Mouse (Mus musculus): ENCODE data around the gene Edc4. TPM values are rescaled to one million over a fixed set of nuclear protein-coding genes. Genes with fewer than 3 reads are reported as not detected.
A peak's percentile ranks its signal among the peaks of the same experiment; 100 is the strongest.

Gene Edc4
- total RNA-seq, 1 experiment, result 93.9 TPM

DNA sequence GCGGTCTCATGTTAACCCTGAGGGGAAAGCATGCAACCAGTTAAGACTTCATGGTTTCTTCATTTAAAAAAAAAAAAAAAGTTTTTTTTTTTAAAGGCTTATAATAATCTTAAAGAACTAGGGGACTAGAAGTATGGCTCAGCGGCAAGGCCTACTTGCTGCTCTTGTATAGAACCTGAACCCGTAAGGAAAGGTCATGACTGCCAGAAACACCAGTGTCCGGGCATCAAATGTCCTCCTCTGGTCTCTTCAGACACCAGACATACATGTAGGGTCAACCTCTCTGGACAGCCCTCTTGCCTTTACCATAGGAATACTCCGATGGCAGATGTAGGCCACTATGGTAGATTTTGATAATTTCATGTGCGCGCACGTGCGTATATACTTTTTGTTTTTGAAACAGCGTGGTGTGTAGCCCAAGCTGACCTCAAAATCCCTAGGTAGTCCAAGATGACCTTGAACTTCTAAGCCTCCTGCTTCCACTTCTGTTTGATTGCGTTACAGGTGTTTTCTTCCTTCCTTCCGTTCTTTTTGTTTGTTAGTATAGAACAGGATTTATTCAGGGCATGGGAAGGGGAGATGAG is 28.4 kb upstream of the Edc4 start:
- no peaks in the 10 kb centered on the region for H3K9me3 ChIP-seq (ENCODE audit: control insufficient read depth, insufficient read depth, low read depth, low read length)
- peaks cover 6 to 13% of the 10 kb centered on the region in 2 experiments; a peak in 3 of 4 replicates for H3K4me1 ChIP-seq (ENCODE audit: control insufficient read depth in 2 of 2, insufficient read depth in 2 of 2, low read length in 2 of 2, poor library complexity in 1 of 2)
- H3K36me3 ChIP-seq (ENCODE audit: control insufficient read depth, insufficient read depth, low read length, poor library complexity, severe bottlenecking), result peaks cover 18% of the 10 kb centered on the region
- H3K27ac ChIP-seq (ENCODE audit: insufficient read depth, low read depth, low read length, poor library complexity, severe bottlenecking), result peak overlapping the region; percentile 60; the same call in 1 of the 2 replicates
- in situ Hi-C loops (cut with MboI; ENCODE audit: low sequenced_read_pairs in 2 of 2, unreplicated experiment in 2 of 2), result no loop called here
- H3K4me3 ChIP-seq (ENCODE audit: insufficient read depth in 1 of 2, low read depth in 1 of 2, low read length in 2 of 2, poor library complexity in 1 of 2, severe bottlenecking in 1 of 2), result peak overlapping the region; percentile 31 to 89
- no peak for DNase-seq (ENCODE audit: low read depth, low spot score)
- peak overlapping the region; percentile 64; the same call in 1 of the 2 replicates for H3K9ac ChIP-seq (ENCODE audit: insufficient read depth, low read depth, low read length, poor library complexity, severe bottlenecking)
- no peak for TF ChIP-seq CHD2 (IDR thresholded peaks at IDR 0.05; ENCODE audit: low read depth, low read length)
- no peak for TF ChIP-seq ZNF384 (IDR thresholded peaks at IDR 0.05; ENCODE audit: low read depth, low read length)
- no peak for TF ChIP-seq MAFK (IDR thresholded peaks at IDR 0.05; ENCODE audit: insufficient read depth, low read depth, low read length)
- no peak for TF ChIP-seq ZC3H11A (IDR thresholded peaks at IDR 0.05; ENCODE audit: borderline replicate concordance, low read depth, low read length)
- no peak for TF ChIP-seq HCFC1 (IDR thresholded peaks at IDR 0.05; ENCODE audit: borderline replicate concordance, insufficient read depth, low read length)

DNA sequence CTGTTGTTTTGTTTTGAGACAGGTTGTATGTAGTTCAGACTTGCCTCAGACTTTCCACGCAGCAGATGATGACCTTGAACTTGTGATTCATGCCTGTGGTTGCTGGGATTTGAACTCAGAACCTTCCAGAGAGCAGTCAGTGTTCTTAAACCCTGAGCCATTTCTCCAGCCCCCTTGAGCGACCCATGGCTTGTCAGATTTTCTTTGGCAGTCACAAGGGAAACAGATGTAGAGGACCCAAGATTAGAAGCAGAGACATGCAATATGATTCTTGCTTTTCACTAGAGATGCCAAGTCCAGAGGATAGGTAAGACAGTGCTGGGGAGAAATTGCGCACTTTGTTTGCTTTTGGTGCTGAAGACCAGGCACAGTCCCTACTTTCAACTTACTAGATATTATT is 27.5 kb upstream of the Edc4 start, which contains the start of gene Cenpt:
Gene Cenpt, minus strand, starts transcription at position 101 of the 400 bp plus-strand sequence.
- no peak for DNase-seq (ENCODE audit: low read depth, low spot score)
- Histone ChIP-seq H3K4me3 (ENCODE audit: insufficient read depth in 1 of 2, low read depth in 1 of 2, low read length in 2 of 2, poor library complexity in 1 of 2, severe bottlenecking in 1 of 2) (peak within 1 kb of the TSS; percentile 31 to 89), H3K4me1 (ENCODE audit: control insufficient read depth in 2 of 2, insufficient read depth in 2 of 2, low read length in 2 of 2, poor library complexity in 1 of 2) (peaks cover 6 to 13% of the 10 kb centered on the region in 2 experiments; a peak in 3 of 4 replicates), H3K9me3 (ENCODE audit: control insufficient read depth, insufficient read depth, low read depth, low read length) (no peaks in the 10 kb centered on the region), H3K9ac (ENCODE audit: insufficient read depth, low read depth, low read length, poor library complexity, severe bottlenecking) (peak within 1 kb of the TSS; percentile 64; the same call in 1 of the 2 replicates), H3K36me3 (ENCODE audit: control insufficient read depth, insufficient read depth, low read length, poor library complexity, severe bottlenecking) (peaks cover 12% of the 10 kb centered on the region), H3K27ac (ENCODE audit: insufficient read depth, low read depth, low read length, poor library complexity, severe bottlenecking) (peak within 1 kb of the TSS; percentile 60; the same call in 1 of the 2 replicates)
- TF ChIP-seq MAFK (IDR thresholded peaks at IDR 0.05; ENCODE audit: insufficient read depth, low read depth, low read length), result no peak
- TF ChIP-seq HCFC1 (IDR thresholded peaks at IDR 0.05; ENCODE audit: borderline replicate concordance, insufficient read depth, low read length), result no peak
- TF ChIP-seq ZC3H11A (IDR thresholded peaks at IDR 0.05; ENCODE audit: borderline replicate concordance, low read depth, low read length), result no peak
- no peak for TF ChIP-seq ZNF384 (IDR thresholded peaks at IDR 0.05; ENCODE audit: low read depth, low read length)
- no peak for TF ChIP-seq CHD2 (IDR thresholded peaks at IDR 0.05; ENCODE audit: low read depth, low read length)
- in situ Hi-C loops (cut with MboI; ENCODE audit: low sequenced_read_pairs in 2 of 2, unreplicated experiment in 2 of 2), result no loop called here

DNA sequence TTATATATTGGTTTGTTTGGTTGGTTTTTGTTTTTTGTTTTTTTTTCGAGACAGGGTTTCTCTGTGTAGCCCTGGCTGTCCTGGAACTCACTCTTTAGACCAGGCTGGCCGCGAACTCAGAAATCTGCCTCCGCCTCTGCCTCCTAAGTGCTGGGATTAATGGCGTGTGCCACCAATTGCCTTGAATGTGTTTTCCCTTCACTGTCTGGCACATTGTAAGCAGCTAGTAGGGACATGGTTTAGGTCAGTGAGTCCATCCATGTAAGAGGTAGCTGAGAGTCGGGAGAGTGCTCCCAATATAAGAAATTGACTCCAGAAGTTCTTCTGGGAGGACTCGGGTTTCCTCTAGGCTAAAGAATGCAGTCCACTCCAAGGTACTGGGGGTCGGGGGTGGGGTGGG is 26.4 kb upstream of the Edc4 start:
- Histone ChIP-seq H3K4me3 (ENCODE audit: insufficient read depth in 1 of 2, low read depth in 1 of 2, low read length in 2 of 2, poor library complexity in 1 of 2, severe bottlenecking in 1 of 2) (peak overlapping the region; percentile 6 to 98), H3K9ac (ENCODE audit: insufficient read depth, low read depth, low read length, poor library complexity, severe bottlenecking) (no peak overlapping the region; the same call in 1 of the 2 replicates), H3K27ac (ENCODE audit: insufficient read depth, low read depth, low read length, poor library complexity, severe bottlenecking) (no peak overlapping the region), H3K4me1 (ENCODE audit: control insufficient read depth in 2 of 2, insufficient read depth in 2 of 2, low read length in 2 of 2, poor library complexity in 1 of 2) (peaks cover 6 to 13% of the 10 kb centered on the region in 2 experiments; a peak in 3 of 4 replicates), H3K9me3 (ENCODE audit: control insufficient read depth, insufficient read depth, low read depth, low read length) (no peaks in the 10 kb centered on the region), H3K36me3 (ENCODE audit: control insufficient read depth, insufficient read depth, low read length, poor library complexity, severe bottlenecking) (peaks cover 6% of the 10 kb centered on the region)
- in situ Hi-C loops (cut with MboI; ENCODE audit: low sequenced_read_pairs in 2 of 2, unreplicated experiment in 2 of 2), result no loop called here
- TF ChIP-seq HCFC1 (IDR thresholded peaks at IDR 0.05; ENCODE audit: borderline replicate concordance, insufficient read depth, low read length) (no peak), ZC3H11A (IDR thresholded peaks at IDR 0.05; ENCODE audit: borderline replicate concordance, low read depth, low read length) (no peak), MAFK (IDR thresholded peaks at IDR 0.05; ENCODE audit: insufficient read depth, low read depth, low read length) (no peak), CHD2 (IDR thresholded peaks at IDR 0.05; ENCODE audit: low read depth, low read length) (no peak), ZNF384 (IDR thresholded peaks at IDR 0.05; ENCODE audit: low read depth, low read length) (no peak)
- DNase-seq (ENCODE audit: low read depth, low spot score), result no peak

DNA sequence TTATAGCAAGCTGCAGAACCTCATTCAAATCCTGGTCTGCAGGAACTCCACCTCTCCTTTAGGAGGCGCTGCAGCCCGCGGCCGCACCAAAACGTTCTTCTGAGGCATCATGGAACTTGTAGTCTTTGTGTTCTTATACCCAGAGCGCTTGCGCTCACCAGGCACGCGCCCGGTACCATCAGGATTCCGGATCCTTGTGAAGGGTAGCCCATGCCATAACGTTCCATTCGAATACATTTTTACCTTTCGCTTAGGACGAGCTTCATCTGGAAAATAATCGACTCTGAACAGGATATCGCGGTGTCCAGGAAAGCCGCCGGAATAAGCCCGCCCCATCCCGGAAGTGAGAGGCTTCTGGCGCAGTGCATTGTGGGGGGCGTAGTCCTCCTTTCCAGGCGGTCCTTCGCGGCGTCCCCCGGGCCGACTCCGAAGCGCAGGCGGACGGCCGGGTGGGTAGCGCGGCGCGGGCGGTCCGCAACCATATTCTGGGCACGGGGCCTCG is 25.9 kb upstream of the Edc4 start, which contains the start of gene Thap11:
Gene Thap11, plus strand, starts transcription at position 418 of the 502 bp plus-strand sequence.
- Histone ChIP-seq H3K9me3 (ENCODE audit: control insufficient read depth, insufficient read depth, low read depth, low read length) (no peaks in the 10 kb centered on the region), H3K9ac (ENCODE audit: insufficient read depth, low read depth, low read length, poor library complexity, severe bottlenecking) (peak within 1 kb of the TSS; percentile 97), H3K27ac (ENCODE audit: insufficient read depth, low read depth, low read length, poor library complexity, severe bottlenecking) (peak within 1 kb of the TSS; percentile 85), H3K4me1 (ENCODE audit: control insufficient read depth in 2 of 2, insufficient read depth in 2 of 2, low read length in 2 of 2, poor library complexity in 1 of 2) (peaks cover 6 to 13% of the 10 kb centered on the region in 2 experiments; a peak in 3 of 4 replicates), H3K4me3 (ENCODE audit: insufficient read depth in 1 of 2, low read depth in 1 of 2, low read length in 2 of 2, poor library complexity in 1 of 2, severe bottlenecking in 1 of 2) (peak within 1 kb of the TSS; percentile 91 to 98), H3K36me3 (ENCODE audit: control insufficient read depth, insufficient read depth, low read length, poor library complexity, severe bottlenecking) (0 out of 2 replicates have a peak, but pooled peaks cover 3% of the 10 kb centered on the region)
- in situ Hi-C loops (cut with MboI; ENCODE audit: low sequenced_read_pairs in 2 of 2, unreplicated experiment in 2 of 2), result no loop called here
- peak; percentile 88 for DNase-seq (ENCODE audit: low read depth, low spot score)
- TF ChIP-seq HCFC1 (IDR thresholded peaks at IDR 0.05; ENCODE audit: borderline replicate concordance, insufficient read depth, low read length) (peak; percentile 95), ZC3H11A (IDR thresholded peaks at IDR 0.05; ENCODE audit: borderline replicate concordance, low read depth, low read length) (no peak), MAFK (IDR thresholded peaks at IDR 0.05; ENCODE audit: insufficient read depth, low read depth, low read length) (no peak), CHD2 (IDR thresholded peaks at IDR 0.05; ENCODE audit: low read depth, low read length) (peak; percentile 96), ZNF384 (IDR thresholded peaks at IDR 0.05; ENCODE audit: low read depth, low read length) (0 out of 2 replicates have a peak, but pooled peaks have one; percentile 59)

All from ES-E14 (cell line).